8 mouse cellular contexts compared by ENCODE assay signal in the genomic region with DNA sequence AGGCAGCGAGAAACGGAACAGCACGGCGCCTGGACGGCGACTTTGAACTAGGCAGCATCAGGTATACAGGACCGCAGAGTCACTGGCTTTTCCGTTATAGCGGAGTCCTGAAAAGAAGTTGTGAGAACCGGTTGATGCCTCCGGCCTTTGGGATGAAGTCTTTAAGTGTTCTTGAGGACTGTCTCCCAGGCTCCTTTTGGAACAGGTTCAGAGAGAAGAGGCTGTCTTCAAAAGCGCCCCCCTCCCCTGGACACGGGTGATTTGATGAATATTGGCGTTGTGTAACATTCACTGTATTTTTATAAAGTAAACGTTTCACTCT. TPM values are rescaled to one million over a fixed set of nuclear protein-coding genes. Genes with fewer than 3 reads are reported as not detected.
DNase-seq lines count a peak whose midpoint lies in the region; ATAC-seq and TF ChIP-seq lines count a peak whose summit lies in the region.

No protein-coding gene starts in this region.

- H3K4me2 ChIP-seq in limb, embryonic 15.5 days, result peak overlapping the region; percentile 96
- peak overlapping the region; percentile 97 for H3K4me2 ChIP-seq in stomach, embryonic 15.5 days

- no peak for TF ChIP-seq POLR2A in cerebellum, adult 2 months (IDR thresholded peaks at IDR 0.05; ENCODE audit: borderline replicate concordance, insufficient read depth, low read length)

- H3K4me1 ChIP-seq in cerebellum, adult 2 months (ENCODE audit: control insufficient read depth, insufficient read depth, low read length), result no peaks in the 10 kb centered on the region
- H3K4me1 ChIP-seq in limb, embryonic 15.5 days, result peaks cover 5% of the 10 kb centered on the region; the same call in 1 of the 2 replicates
- H3K4me1 ChIP-seq in stomach, embryonic 15.5 days, result no peaks in the 10 kb centered on the region

- no peaks in the 10 kb centered on the region for H3K36me3 ChIP-seq in limb, embryonic 15.5 days
- H3K36me3 ChIP-seq in stomach, embryonic 15.5 days, result no peaks in the 10 kb centered on the region

- no peak for TF ChIP-seq CTCF in cerebellum, adult 2 months (IDR thresholded peaks at IDR 0.05; ENCODE audit: borderline replicate concordance, insufficient read depth, low read depth, low read length)

- DNase-seq in cerebellum, adult 2 months, result no peak
- DNase-seq in cerebellum, postnatal 25 days, result no peak
- peak; percentile 3 for DNase-seq in urinary bladder, postnatal 25 days (ENCODE audit: low spot score)
- no peak for DNase-seq in urinary bladder, postnatal 4 days (ENCODE audit: low spot score in 2 of 2)
- DNase-seq in spleen, postnatal 14 days (ENCODE audit: low spot score in 2 of 2), result no peak
- DNase-seq in MN1 (ENCODE audit: low spot score), result no peak

- peak; percentile 35; the same call in 1 of the 2 replicates for ATAC-seq in limb, embryonic 15.5 days (ENCODE audit: insufficient number of reproducible peaks, low FRiP score, low TSS enrichment, low read depth)
- no peak for ATAC-seq in stomach, embryonic 15.5 days (ENCODE audit: insufficient read depth, low FRiP score, low read depth)

- no peaks in the 10 kb centered on the region for H3K9me3 ChIP-seq in limb, embryonic 15.5 days
- H3K9me3 ChIP-seq in stomach, embryonic 15.5 days, result no peaks in the 10 kb centered on the region

- WGBS in cerebellum, adult 2 months, result 8% methylated on average over 15 of the region's 15 CpGs
- WGBS in limb, embryonic 15.5 days, result 6% methylated on average over 15 of the region's 15 CpGs
- 4% methylated on average over 15 of the region's 15 CpGs for WGBS in stomach, embryonic 15.5 days

- no peak overlapping the region for H3K27ac ChIP-seq in cerebellum, adult 2 months (ENCODE audit: insufficient read depth, low read length)
- no peak overlapping the region for H3K27ac ChIP-seq in limb, embryonic 15.5 days
- no peak overlapping the region for H3K27ac ChIP-seq in stomach, embryonic 15.5 days

- peak overlapping the region; percentile 61 for H3K4me3 ChIP-seq in cerebellum, adult 2 months (replicated peaks; ENCODE audit: insufficient read depth, low read depth, low read length)
- peak overlapping the region; percentile 59 for H3K4me3 ChIP-seq in limb, embryonic 15.5 days
- H3K4me3 ChIP-seq in stomach, embryonic 15.5 days (replicated peaks), result peak overlapping the region; percentile 60

- peak overlapping the region; percentile 42; the same call in 1 of the 2 replicates for H3K9ac ChIP-seq in limb, embryonic 15.5 days
- peak overlapping the region; percentile 22; the same call in 1 of the 2 replicates for H3K9ac ChIP-seq in stomach, embryonic 15.5 days

- H3K27me3 ChIP-seq in cerebellum, adult 2 months (ENCODE audit: control insufficient read depth, insufficient read depth, low read length), result no peaks in the 10 kb centered on the region; the same call in 1 of the 2 replicates
- H3K27me3 ChIP-seq in limb, embryonic 15.5 days, result peaks cover 26% of the 10 kb centered on the region
- H3K27me3 ChIP-seq in stomach, embryonic 15.5 days (replicated peaks), result no peaks in the 10 kb centered on the region

RNA-seq across cellular contexts. Expression of a gene that starts 0.5 kb away (rescaled TPM):
- polyA plus RNA-seq in cerebellum, adult 2 months (2012; rRNA removed), result 1.3 and 1.6 TPM in 2 replicates
- polyA plus RNA-seq in limb, embryonic 15.5 days (2015; fragmentation: Nextera tagmentation; extraction: Ambion mirVana), result 0.32 and 0.44 TPM in 2 replicates
- polyA plus RNA-seq in stomach, embryonic 15.5 days (2015; fragmentation: Nextera tagmentation; extraction: Ambion mirVana), result 1.9 and 3.4 TPM in 2 replicates
